Mouse (Mus musculus) hindbrain, embryonic 16.5 days (tissue): ENCODE data around the gene Gm20721. TPM values are rescaled to one million over a fixed set of nuclear protein-coding genes. Genes with fewer than 3 reads are reported as not detected.

Experiments
- ATAC-seq: fragments of 200-750 bp; cut with Nextera tagmentation; 2 replicates; pipeline ENCODE4 v1.8.0; 2017; ENCODE audit warnings: moderate TSS enrichment, moderate library complexity
- H3K27ac ChIP-seq: fragments of 300-500 bp; sonication (generic); 2 replicates; pipeline ENCODE4 v1.5.1; 2014; ENCODE audit warnings: low read depth, mild to moderate bottlenecking, control low read depth, low read length, moderate library complexity
- H3K27me3 ChIP-seq: fragments of 300-500 bp; sonication (generic); replicated peaks from 2 replicates; pipeline ENCODE4 v1.6.1; 2014; ENCODE audit warnings: low read length; ENCODE audit not compliant: control insufficient read depth, insufficient read depth
- H3K36me3 ChIP-seq: fragments of 300-500 bp; sonication (generic); 2 replicates; pipeline ENCODE4 v1.6.1; 2014; ENCODE audit warnings: mild to moderate bottlenecking, low read length, moderate library complexity, mixed read lengths; ENCODE audit not compliant: control insufficient read depth, insufficient read depth
- H3K4me1 ChIP-seq: fragments of 300-500 bp; sonication (generic); 2 replicates; pipeline ENCODE4 v1.6.1; 2014; ENCODE audit warnings: low read depth, low read length; ENCODE audit not compliant: control insufficient read depth, insufficient read depth
- H3K4me2 ChIP-seq: fragments of 300-500 bp; sonication (generic); 2 replicates; pipeline ENCODE4 v1.6.1; 2014; ENCODE audit warnings: mild to moderate bottlenecking, low read length, control low read depth, moderate library complexity
- H3K4me3 ChIP-seq: fragments of 300-500 bp; sonication (generic); 2 replicates; pipeline ENCODE4 v1.5.1; 2014; ENCODE audit warnings: mild to moderate bottlenecking, low read length, control low read depth, moderate library complexity
- H3K9ac ChIP-seq: fragments of 300-500 bp; sonication (generic); 2 replicates; pipeline ENCODE4 v1.6.1; 2014; ENCODE audit warnings: low read depth, mild to moderate bottlenecking, control low read depth, low read length, moderate library complexity
- H3K9me3 ChIP-seq: fragments of 300-500 bp; sonication (generic); 2 replicates; pipeline ENCODE4 v1.6.1; 2014; ENCODE audit warnings: mild to moderate bottlenecking, low read length, moderate library complexity; ENCODE audit not compliant: control insufficient read depth
- WGBS: fragments of 180-500 bp; shearing (Covaris S2); extraction: QIAGEN DNeasy Blood & Tissue Kit; methylation state at CpG from one replicate; pipeline ENCODE4 v1.1.7; 2014; 5-methylcytosine and 5-hydroxymethylcytosine counted together
- polyA plus RNA-seq: library from polyadenylated mRNA; unstranded; fragments of >200 nt; fragmentation: Nextera tagmentation; extraction: Ambion mirVana; gene quantifications from 2 replicates; pipeline ENCODE4 v1.2.1, GENCODE M21; 2015

Gm20721 gene
- polyA plus RNA-seq, 1 experiment from 2014 or later: 23.5 TPM

DNA sequence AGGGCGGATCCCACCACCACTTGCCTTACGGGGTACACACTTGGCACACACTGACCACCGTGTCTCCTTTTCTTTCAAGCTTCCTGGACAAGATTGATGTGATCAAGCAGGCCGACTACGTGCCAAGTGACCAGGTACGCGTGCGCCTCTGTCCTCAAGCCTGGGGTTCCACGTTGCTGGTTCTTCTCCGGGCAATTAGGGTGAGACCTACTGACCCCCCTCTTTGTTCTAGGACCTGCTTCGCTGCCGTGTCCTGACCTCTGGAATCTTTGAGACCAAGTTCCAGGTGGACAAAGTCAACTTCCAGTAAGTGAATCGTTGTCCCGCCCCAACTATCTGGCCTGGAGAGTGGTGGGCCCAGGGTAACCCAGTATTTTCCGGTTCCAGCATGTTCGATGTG lies 1.5 kb downstream of the Gm20721 start:
- ATAC-seq: no peak
- H3K4me2 ChIP-seq: no peak overlapping the region
- WGBS: 90% methylated on average over 16 of the region's 16 CpGs

DNA sequence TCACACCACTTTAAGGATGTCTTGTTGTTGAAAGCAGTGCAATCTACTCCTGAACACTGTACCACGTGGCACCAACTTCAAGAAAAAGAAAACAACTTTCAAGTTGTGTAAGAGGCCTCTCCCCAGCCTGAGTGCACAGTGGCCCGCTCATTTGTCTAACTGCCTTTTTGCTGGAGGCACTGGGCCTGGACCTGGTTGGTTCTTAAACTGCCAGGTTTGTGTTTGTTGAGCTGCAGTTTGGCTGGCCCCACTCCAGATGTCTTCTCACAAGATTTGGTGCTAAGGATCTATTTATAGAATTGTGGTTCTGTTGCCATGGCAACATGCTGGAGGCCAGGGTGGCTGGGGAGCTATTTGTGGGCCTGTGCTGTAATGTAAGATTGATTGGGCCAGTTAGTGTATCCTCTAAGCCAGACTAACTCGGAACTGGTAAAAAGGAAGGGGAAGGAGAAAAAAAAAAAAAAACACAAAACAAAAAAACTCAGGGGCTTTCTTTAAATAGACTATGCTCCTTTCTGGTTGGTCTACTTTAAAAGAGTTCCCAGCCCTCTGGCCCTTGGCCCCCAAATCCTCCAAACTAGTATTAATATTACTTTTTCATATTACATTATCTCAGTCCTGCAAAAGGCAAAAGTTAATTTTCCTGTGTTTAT lies 2.4 kb downstream of the Gm20721 start:
- H3K4me3 ChIP-seq: no peak overlapping the region
- H3K4me1 ChIP-seq: peaks cover 32% of the 10 kb centered on the region
- peaks cover 27% of the 10 kb centered on the region for H3K36me3 ChIP-seq
- peak overlapping the region; percentile 34 for H3K4me2 ChIP-seq
- H3K27me3 ChIP-seq: no peaks in the 10 kb centered on the region
- H3K9ac ChIP-seq: no peak overlapping the region; the same call in 1 of the 2 replicates
- 19% methylated on average over 3 of the region's 3 CpGs for WGBS
- ATAC-seq: peak; percentile 83
- no peaks in the 10 kb centered on the region for H3K9me3 ChIP-seq
- H3K27ac ChIP-seq: peak overlapping the region; percentile 51

More for the DNA sequence above, 1.5 kb downstream of the Gm20721 start:
- peaks cover 27% of the 10 kb centered on the region for H3K36me3 ChIP-seq
- H3K27ac ChIP-seq: peak overlapping the region; percentile 44; the same call in 1 of the 2 replicates
- H3K27me3 ChIP-seq: no peaks in the 10 kb centered on the region
- H3K9ac ChIP-seq: no peak overlapping the region
- no peak overlapping the region for H3K4me3 ChIP-seq
- H3K9me3 ChIP-seq: no peaks in the 10 kb centered on the region
- peaks cover 31% of the 10 kb centered on the region for H3K4me1 ChIP-seq

DNA sequence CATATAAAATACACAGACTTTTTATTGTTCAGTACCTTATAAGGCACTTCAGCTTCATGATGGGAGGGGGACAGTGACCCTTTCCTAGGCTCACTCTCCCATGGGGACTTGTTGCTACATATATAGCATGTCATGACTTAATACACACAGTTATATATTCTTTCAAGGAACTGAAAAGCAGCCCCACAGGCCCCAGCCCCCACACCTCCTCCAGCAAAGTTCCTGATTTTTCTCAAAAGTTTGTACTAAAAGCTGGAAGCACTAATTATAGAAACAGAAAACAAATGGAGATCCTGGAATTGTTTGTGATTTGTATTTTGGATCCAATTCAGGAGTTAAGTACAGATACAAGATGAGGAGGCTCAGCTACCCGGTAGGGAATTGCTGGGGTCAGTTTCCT lies 2.9 kb downstream of the Gm20721 start:
- H3K36me3 ChIP-seq: peaks cover 27% of the 10 kb centered on the region
- peak overlapping the region; percentile 51 for H3K27ac ChIP-seq
- no peak overlapping the region for H3K4me3 ChIP-seq
- H3K4me2 ChIP-seq: peak overlapping the region; percentile 34; the same call in 1 of the 2 replicates
- H3K27me3 ChIP-seq: no peaks in the 10 kb centered on the region
- peaks cover 33% of the 10 kb centered on the region for H3K4me1 ChIP-seq
- no peak for ATAC-seq
- no peaks in the 10 kb centered on the region for H3K9me3 ChIP-seq
- WGBS: 37% methylated on average over 1 of the region's 1 CpGs
- no peak overlapping the region for H3K9ac ChIP-seq

DNA sequence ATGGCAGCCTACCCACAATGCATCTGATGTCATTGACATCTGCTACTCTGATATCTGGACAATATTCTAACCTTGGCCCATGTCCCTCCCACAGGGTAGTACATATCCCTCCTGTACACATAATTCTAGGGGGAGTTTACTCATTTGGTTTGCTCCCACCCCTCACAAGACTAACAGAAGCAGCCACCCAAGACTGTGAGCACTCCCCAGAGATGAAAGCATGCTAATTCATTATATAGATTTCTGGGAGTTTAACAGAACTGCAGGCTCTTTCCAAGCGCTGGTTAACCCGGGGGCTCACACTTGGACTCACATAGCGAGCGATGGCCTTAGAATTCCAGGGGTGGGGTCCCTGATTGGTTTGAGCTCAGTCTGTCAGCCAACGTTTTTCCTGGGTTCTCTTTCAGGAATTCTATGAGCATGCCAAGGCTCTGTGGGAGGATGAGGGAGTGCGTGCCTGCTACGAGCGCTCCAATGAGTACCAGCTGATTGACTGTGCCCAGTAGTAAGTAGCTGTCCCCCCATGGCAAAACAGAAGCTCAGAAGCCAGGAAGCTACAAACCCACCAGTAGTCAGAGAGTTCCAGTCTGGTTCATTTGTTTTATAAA lies 3.6 kb downstream of the Gm20721 start:
- Histone ChIP-seq H3K4me2 (no peak overlapping the region), H3K4me1 (peaks cover 36% of the 10 kb centered on the region), H3K9ac (no peak overlapping the region), H3K36me3 (peaks cover 27% of the 10 kb centered on the region), H3K9me3 (no peaks in the 10 kb centered on the region), H3K4me3 (no peak overlapping the region), H3K27me3 (no peaks in the 10 kb centered on the region), H3K27ac (peak overlapping the region; percentile 2; the same call in 1 of the 2 replicates)
- WGBS: 50% methylated on average over 8 of the region's 8 CpGs
- ATAC-seq: peak; percentile 19; the same call in 1 of the 2 replicates

DNA sequence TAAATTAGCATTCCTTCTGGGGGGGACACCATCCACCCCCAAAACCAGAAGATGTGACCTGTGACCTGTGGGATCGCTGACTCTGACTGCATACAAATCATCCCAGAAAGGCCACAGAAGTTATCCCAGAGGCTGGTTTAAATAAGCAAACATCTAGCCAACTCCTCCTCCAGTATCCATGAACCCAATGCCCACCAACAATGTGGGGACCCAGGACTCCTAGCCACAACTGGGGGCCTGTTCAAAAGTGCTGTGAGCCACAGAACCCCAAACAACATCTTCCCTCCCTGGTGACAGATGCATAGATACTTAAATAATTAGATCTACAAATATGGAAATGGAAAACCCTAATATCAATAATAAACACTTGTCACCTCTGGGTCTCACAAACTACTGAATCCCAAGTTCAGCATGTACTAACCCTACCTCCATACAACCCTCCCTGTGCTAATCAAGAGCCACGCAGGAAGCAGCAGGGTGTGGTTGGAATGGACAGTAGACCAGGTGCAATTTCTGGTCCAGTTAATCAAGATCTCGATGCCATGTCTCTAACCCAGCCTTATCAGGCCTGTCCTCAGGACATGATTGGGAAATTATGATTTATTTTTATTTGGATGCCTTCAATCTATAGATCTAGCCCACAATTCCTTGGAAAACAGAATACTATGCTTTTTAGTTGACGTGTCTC lies 5.5 kb downstream of the Gm20721 start:
- 89% methylated on average over 4 of the region's 4 CpGs for WGBS
- H3K9me3 ChIP-seq: no peaks in the 10 kb centered on the region
- H3K9ac ChIP-seq: no peak overlapping the region
- H3K27ac ChIP-seq: no peak overlapping the region
- peaks cover 44% of the 10 kb centered on the region for H3K4me1 ChIP-seq
- H3K36me3 ChIP-seq: peaks cover 16% of the 10 kb centered on the region
- no peak for ATAC-seq
- H3K4me2 ChIP-seq: no peak overlapping the region
- H3K4me3 ChIP-seq: no peak overlapping the region
- H3K27me3 ChIP-seq: no peaks in the 10 kb centered on the region

DNA sequence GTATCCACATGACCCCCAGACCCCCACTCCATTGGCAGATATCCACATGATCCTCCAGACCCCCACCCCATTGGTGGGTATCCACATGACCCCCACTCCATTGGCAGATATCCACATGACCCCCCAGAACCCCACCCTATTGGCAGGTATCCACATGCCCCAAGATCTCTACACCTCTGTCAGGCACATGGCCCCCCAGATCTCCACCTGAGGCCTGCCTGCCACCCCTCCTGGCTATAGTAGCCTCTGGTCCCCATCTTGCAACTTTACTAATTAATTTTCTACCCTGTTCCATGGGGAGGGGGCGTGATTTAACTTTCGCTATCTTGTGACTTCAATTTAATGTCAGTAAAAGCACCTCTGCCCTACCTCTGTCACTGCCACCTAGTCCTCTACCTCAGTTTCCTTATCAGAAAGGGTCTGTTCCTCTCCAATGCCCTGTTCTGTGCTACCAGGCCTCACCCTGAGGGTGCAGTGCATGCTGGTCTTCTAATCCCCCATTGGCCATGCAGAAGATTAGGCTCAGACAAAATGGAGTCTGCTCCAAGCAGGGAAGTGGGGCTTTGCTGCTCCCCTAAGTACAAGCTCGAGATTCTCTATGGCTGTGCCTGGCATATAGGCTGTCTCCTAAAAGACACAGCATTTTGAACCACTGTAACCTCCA lies 6.2 kb downstream of the Gm20721 start:
- Histone ChIP-seq H3K36me3 (peaks cover 9% of the 10 kb centered on the region), H3K27ac (no peak overlapping the region), H3K9me3 (no peaks in the 10 kb centered on the region), H3K4me1 (peaks cover 50% of the 10 kb centered on the region), H3K4me2 (no peak overlapping the region), H3K27me3 (no peaks in the 10 kb centered on the region), H3K4me3 (no peak overlapping the region), H3K9ac (no peak overlapping the region)
- ATAC-seq: no peak
- WGBS: 87% methylated on average over 3 of the region's 3 CpGs

DNA sequence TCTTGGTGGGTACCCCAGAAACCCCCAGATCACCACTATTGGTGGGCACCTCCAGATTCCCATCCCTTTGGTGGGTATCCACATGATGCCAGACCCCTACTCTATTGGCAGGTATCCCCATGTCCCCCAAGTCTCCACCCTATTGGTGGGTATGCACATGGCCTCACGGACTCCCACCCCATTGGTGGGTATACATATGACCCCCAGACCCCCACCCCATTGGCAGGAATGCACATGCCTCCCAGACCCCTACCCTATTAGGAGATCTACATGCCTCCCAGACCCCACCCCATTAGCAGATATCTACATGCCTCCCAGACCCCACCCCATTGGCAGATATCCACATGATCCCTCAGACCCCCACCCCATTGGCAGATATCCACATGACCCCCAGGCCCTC lies 6.8 kb downstream of the Gm20721 start:
- 93% methylated on average over 1 of the region's 1 CpGs for WGBS
- H3K4me3 ChIP-seq: no peak overlapping the region
- no peak for ATAC-seq

DNA sequence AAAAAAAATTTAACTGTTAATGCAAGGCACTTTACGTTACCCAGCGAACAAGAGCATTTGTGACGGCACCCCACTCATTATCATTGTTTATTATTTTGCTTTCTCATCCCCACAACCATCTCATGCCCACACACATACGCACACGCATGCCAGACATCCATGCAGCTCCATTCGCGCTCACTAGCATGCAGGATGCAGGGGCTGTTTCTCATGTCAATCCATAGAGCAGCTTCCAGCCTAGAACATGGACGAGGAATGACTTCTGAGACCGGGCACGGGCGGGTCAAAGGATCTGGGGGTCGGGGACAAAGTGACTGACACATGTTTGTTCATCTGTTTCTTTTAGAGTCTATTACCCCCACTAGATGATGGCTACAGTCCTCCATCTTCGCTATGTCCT lies 9.2 kb downstream of the Gm20721 start:
- H3K4me1 ChIP-seq: peaks cover 52% of the 10 kb centered on the region
- 86% methylated on average over 13 of the region's 13 CpGs for WGBS

More for the DNA sequence above, 6.8 kb downstream of the Gm20721 start:
- H3K9me3 ChIP-seq: no peaks in the 10 kb centered on the region
- H3K4me2 ChIP-seq: no peak overlapping the region
- H3K27ac ChIP-seq: no peak overlapping the region
- peaks cover 3% of the 10 kb centered on the region for H3K36me3 ChIP-seq
- H3K4me1 ChIP-seq: peaks cover 50% of the 10 kb centered on the region
- no peaks in the 10 kb centered on the region for H3K27me3 ChIP-seq
- H3K9ac ChIP-seq: no peak overlapping the region

DNA sequence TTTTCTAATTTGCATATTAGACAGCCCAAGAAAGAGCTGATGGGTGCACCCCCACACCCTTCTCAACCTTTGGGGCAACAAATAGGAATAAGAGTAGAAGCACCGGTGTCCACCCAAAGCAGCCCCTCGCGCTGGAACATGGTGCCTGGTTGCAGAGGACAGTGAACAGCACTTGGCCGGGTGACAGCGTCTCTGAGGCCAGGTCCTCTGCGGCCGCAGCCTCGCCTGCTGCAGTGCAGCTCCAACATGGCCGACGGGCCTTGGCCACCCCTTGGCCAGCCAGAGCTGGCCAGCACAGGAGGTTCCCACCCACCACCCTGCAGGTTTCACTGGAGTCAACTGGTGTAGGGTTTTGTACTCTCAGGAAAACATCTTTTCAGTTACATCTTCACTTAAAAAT lies 12.1 kb downstream of the Gm20721 start:
- peak overlapping the region; percentile 20; the same call in 1 of the 2 replicates for H3K4me2 ChIP-seq
- H3K9me3 ChIP-seq: no peaks in the 10 kb centered on the region
- no peaks in the 10 kb centered on the region for H3K27me3 ChIP-seq
- no peak overlapping the region for H3K9ac ChIP-seq
- H3K36me3 ChIP-seq: no peaks in the 10 kb centered on the region
- WGBS: 80% methylated on average over 10 of the region's 10 CpGs
- ATAC-seq: no peak
- peak overlapping the region; percentile 42; the same call in 1 of the 2 replicates for H3K27ac ChIP-seq
- peaks cover 50% of the 10 kb centered on the region for H3K4me1 ChIP-seq
- no peak overlapping the region for H3K4me3 ChIP-seq

More for the DNA sequence above, 9.2 kb downstream of the Gm20721 start:
- Histone ChIP-seq H3K27ac (no peak overlapping the region), H3K9me3 (no peaks in the 10 kb centered on the region), H3K36me3 (no peaks in the 10 kb centered on the region), H3K9ac (no peak overlapping the region), H3K27me3 (no peaks in the 10 kb centered on the region), H3K4me3 (no peak overlapping the region), H3K4me2 (no peak overlapping the region)
- ATAC-seq: no peak
